Mouse (Mus musculus): ENCODE measurements around the gene Slc6a6.

Gene Slc6a6

GRCm38 (mm10) chr6:91668276-91668675 lies 15.6 kb upstream of the Slc6a6 start:
- intact Hi-C loops (cut with DNase I), result no loop called here

DNA sequence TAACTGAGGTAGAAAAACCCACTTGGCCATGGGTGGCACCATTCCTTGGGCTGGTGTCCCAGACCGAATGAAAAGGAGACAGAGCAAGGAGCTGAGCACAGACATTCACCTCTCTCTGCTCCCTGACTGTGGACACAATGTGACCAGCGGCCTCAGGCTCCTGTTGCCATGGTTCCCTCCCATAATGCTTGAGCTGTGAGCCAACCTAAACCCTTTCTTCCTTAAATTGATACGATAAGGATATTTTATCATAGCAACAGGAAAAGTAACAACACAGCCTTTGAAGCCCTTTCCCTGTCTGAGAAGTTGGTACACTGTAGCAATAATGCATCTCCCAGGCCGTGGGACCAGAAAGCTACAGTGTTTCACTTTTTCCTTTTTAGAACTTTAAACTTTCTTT lies 14.6 kb upstream of the Slc6a6 start:
- intact Hi-C loops (cut with DNase I), result no loop called here

DNA sequence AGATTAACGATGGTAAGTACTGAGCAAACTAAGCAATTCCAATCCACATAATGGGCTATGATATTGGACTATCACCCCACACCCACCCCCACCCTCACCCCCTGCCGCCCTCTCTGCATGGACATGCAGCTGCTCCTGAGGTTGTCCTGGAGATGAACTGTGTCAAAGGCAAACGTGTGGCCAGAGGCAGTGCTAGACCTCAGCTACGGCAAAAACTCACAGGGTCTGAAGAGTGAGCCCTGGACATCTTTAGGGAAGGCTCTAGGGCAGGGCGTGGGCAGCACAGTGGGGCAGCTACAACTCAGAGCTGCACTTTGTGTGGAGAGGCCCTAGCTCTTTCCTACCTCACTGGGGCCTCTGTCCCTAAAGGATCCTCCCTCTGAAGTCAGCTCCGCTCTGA lies 13.6 kb upstream of the Slc6a6 start:
- intact Hi-C loops (cut with DNase I), result no loop called here

GRCm38 (mm10) chr6:91674757-91675350 lies 9.0 kb upstream of the Slc6a6 start:
- intact Hi-C loops (cut with DNase I), result loop anchor here (5.0 kb wide), 1 partner anchor 83 kb away; no protein-coding TSS in a partner anchor

DNA sequence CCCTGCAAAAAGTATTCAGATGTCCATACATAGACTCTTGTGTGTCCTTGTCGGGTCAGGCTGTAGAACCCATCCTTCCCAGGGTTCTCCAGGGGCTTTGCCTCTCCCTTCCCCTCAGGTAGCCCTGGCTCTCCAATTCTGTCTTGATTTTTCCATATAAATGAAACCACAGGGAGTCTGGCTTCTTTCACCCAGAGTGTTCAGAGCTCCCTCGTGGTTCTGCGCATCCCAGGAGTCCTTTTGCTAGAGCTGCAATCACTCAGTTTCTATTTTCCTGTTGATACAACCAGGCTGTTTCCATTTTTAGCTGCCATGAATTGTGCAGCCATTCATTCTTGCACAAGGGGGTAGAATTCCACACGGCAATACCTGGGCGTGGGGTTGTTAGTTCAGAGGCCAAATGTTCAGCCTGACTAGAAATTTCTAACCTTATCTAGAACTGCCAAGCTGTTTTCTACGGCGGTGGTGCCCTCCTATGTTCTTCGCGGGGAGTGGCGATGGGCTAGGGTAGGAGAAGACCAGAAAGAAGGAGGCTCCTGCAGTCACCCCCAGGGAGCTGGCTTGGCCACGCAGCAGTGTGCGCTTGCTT lies 5.3 kb upstream of the Slc6a6 start:
- intact Hi-C loops (cut with DNase I), result loop anchor here (5.0 kb wide), 1 partner anchor 86 kb away; no protein-coding TSS in a partner anchor

GRCm38 (mm10) chr6:91679095-91679577 lies 4.7 kb upstream of the Slc6a6 start:
- intact Hi-C loops (cut with DNase I), result loop anchor here (5.0 kb wide), 1 partner anchor 87 kb away; no protein-coding TSS in a partner anchor

DNA sequence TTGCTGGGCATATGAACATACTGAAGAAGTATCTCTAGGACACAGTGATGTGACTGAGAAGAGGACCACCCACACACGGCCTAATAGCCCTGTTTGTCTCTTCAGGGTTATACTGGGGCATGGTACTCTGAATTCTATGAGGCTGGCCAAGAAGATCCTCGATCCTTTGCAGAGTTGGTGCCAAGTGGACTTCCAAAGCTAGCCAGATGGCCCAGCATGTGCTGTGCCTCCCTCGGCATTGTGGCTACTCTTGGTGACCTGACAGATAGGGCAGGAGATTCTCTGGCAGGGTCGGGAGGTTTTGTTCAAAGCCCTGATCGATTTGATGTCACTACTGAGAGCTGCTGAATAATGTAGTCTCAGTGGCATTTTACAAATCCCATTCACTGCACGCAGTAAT lies 4.1 kb upstream of the Slc6a6 start:
- intact Hi-C loops (cut with DNase I), result loop anchor here (5.0 kb wide), 1 partner anchor 87 kb away; no protein-coding TSS in a partner anchor

DNA sequence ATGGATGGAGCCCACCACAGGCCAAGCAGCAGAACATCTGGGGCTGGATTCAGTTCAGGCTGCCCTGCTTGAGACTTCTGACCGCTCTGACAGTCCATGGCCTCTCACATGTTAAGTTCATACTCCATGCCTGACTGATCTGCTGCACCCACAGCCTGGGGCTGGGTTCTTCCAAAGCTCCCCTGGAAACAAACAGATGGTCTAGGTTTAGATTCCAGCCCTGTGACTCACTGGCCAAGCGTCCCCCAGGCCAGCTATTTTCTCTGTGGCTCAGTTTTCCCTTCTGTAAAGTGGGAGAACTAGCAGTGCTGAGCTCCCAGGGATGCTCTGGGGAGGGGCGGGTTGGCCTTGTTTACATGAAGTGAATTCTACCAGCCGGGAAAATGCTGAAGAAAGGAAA lies 2.0 kb upstream of the Slc6a6 start:
- intact Hi-C loops (cut with DNase I), result no loop called here

GRCm38 (mm10) chr6:91683121-91683520 lies 732 bp upstream of the Slc6a6 start:
- intact Hi-C loops (cut with DNase I), result no loop called here

DNA sequence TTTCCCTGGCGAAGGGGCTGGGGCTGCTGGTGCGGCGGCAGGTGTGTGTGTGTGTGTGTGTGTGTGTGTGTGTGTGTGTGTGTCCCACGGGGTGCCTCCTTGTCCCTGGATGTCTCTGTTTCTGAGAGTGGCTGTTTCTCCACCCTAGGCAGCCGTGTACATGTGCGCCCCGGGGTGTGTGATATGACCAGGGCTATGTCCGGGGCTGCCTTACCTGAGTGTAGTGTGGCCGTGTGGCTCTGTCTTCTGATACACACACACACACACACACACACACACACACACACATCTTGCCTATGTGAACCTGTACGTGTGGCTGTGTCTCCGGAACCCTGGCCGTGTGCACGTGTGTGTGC lies 599 bp downstream of the Slc6a6 start:
- intact Hi-C loops (cut with DNase I), result no loop called here

- intact Hi-C loops (cut with DNase I), result loop anchor here (5.0 kb wide), 2 partner anchors 42 to 108 kb away; no protein-coding TSS in a partner anchor
Measured at GRCm38 (mm10) chr6:91684831-91685532, 1.1 kb downstream of the Slc6a6 start.

- intact Hi-C loops (cut with DNase I), result loop anchor here (5.0 kb wide), 2 partner anchors 42 to 108 kb away; no protein-coding TSS in a partner anchor
Measured at GRCm38 (mm10) chr6:91685533-91685883, 1.7 kb downstream of the Slc6a6 start.

- intact Hi-C loops (cut with DNase I), result loop anchor here (5.0 kb wide), 2 partner anchors 41 to 109 kb away; no protein-coding TSS in a partner anchor
Measured at GRCm38 (mm10) chr6:91685896-91686295, 2.0 kb downstream of the Slc6a6 start.

- intact Hi-C loops (cut with DNase I), result loop anchor here (5.0 kb wide), 2 partner anchors 41 to 109 kb away; no protein-coding TSS in a partner anchor
Measured at GRCm38 (mm10) chr6:91686597-91686996, 2.7 kb downstream of the Slc6a6 start.

- intact Hi-C loops (cut with DNase I), result loop anchor here (5.0 kb wide), 2 partner anchors 39 to 111 kb away; no protein-coding TSS in a partner anchor
Measured at GRCm38 (mm10) chr6:91688021-91688420, 4.2 kb downstream of the Slc6a6 start.

- intact Hi-C loops (cut with DNase I), result loop anchor here (5.0 kb wide), 2 partner anchors 38 to 112 kb away; no protein-coding TSS in a partner anchor
Measured at GRCm38 (mm10) chr6:91689231-91689630, 5.4 kb downstream of the Slc6a6 start.

GRCm38 (mm10) chr6:91690222-91690621 lies 6.4 kb downstream of the Slc6a6 start:
- intact Hi-C loops (cut with DNase I), result no loop called here

DNA sequence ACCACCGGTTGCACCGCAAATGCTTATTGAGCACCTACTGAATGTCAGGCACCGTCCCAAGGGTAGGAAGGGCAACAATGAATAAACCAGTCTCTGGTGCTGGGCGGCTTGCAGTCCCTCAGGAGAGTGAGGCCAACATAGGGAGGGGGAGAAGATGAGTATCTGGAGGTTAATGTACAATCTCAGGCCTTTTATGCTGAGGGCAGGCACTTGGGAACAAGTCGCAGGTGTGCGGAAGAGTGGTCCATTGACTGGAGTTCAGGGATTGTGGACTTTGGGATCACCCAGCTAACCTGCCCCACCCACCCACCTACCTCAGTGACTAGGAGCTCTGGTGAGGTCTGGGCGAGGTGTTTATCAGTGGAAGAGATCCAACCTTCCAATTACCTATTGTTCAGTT lies 6.8 kb downstream of the Slc6a6 start:
- intact Hi-C loops (cut with DNase I), result no loop called here

DNA sequence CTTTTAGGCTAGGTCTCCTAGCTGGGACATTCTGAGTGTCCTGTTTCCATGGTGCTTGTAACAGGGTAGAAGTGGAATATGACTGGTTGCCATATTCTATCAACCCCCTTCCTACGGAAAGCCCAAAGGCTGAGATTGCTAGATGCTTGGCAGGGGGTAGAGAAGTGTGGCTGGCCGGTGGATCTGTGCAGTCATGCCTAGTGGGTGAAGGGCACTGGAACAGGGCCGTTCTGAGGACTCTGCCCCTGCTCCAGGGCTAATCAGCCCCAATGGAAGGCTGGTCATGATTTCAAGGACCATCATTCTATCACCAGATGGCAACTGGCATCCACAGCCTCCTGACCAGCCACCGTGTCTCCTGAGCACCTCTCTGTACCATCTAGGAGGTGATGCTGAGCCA lies 7.7 kb downstream of the Slc6a6 start:
- intact Hi-C loops (cut with DNase I), result no loop called here

DNA sequence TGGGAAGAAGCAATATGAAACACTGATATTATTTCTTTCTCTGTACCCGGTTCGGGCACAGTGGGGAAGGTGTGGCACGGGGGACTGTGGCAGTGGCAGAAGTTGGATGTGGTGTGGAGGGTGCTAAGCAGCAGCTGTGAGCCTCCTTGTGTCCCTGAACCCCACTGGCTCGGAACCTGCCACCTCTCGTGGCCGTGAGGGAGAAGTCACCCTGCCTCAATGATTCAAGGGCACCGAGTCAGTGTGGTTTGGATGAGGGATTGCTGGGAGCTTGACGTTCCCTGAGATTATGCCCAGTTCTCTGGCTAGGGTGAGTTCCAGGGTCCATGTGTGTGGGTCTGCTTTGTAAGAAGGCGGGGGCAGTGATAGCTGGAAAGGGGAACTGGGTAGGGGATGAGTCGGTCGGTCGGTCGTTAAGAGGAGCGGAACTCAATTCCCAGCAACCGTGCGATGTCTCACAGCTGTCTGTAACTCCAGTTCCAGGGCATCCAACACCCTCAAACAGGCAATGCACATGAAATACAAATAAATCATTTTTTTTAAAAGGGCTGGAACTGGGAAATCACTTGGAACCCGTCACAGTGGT lies 9.5 kb downstream of the Slc6a6 start:
- intact Hi-C loops (cut with DNase I), result no loop called here

DNA sequence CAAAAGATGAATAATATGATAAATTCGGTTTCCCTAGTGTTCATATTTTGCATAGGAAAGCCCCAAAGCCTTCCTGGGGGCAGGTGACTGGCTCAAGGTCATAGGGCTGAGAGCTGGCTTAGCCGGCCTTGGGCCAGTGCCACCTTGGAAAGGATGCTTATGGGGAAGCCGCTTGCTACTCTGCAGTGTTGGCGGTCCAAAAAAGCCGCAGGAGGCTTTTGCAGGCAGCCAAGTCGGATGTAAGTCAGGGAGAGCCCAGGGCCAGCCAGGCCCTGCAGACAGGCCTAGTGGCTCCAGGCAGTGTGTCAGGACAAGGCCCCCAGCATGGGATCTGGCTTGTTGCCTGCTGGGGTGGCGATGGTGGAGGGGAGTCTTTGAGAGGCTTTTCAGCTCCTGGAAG lies 10.8 kb downstream of the Slc6a6 start:
- intact Hi-C loops (cut with DNase I), result no loop called here

DNA sequence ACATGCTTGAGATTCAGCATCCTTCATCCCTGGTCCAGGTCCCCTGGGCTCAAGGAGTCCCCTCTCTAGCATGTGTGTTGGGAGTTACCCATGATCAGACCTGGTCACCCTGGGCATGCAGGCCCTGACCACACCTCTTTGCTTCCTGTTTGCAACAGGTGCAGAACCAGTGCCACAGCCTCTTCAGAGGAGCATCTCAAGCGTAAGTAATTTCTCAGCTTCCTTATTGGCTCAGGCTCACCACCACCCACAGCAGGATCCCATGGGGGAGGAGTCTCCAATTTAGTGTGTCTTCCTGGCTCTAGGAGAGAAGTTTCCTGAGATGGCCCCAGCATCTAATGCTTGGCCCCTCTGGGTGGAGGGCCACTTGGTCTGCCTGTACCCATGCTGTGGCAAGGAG lies 15.0 kb downstream of the Slc6a6 start:
- intact Hi-C loops (cut with DNase I), result no loop called here

Data from adrenal gland (tissue).